Mouse (Mus musculus): ENCODE results near the gene Ppdpf. TPM values are rescaled to one million over a fixed set of nuclear protein-coding genes. Genes with fewer than 3 reads are reported as not detected.

Ppdpf gene
- total and polyA plus RNA-seq, 2 experiments from 2014 or later: 300 to 347 TPM

DNA sequence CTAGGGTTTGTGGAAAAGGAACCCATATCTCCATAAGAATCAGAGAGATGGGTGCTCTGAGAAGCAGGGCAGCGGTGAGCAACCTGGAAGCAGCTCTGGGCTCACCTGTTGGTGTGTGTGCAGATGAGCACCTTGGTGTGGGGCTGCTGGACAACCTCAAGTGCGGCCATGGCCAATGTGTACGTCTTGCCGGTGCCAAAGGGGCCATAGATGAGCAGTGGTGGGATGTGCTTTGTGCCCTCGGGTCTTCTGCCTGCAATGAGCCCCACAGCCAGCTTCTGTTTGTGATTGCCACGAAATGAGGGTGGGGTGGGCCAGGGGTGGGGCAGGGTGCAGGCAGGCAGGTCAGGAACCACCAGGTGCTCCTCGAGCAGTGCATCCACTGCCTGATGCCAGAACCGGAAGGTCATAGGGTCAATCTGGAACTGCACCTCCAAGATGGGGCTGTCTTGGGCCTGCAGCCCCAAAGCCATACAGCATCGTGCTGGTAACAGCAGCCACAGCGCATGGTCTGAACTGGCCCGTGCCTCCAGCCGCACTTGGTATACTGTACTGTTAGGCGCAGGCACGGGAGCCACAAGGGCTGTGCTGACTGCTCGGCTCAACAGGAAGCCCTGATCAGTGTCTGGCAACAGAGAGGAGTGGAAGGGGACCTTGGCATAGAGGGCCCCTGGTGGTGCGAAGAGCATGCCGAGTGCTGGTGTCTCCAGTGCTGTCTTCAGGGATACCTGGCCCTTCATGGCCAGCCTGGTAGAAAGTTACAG is 50.4 kb downstream of the Ppdpf start:
- Histone ChIP-seq H3K9me3 (ENCODE audit: low read length) (no peaks in the 10 kb centered on the region), H3K4me2 (ENCODE audit: low read depth, low read length) (no peak overlapping the region), H3K9ac (replicated peaks; ENCODE audit: low read length) (no peak overlapping the region), H3K27me3 (ENCODE audit: insufficient read depth, low read length) (no peaks in the 10 kb centered on the region), H3K4me1 (ENCODE audit: insufficient read depth, low read length) (no peaks in the 10 kb centered on the region), H3K4me3 (ENCODE audit: low read length) (no peak overlapping the region), H3K27ac (no peak overlapping the region), H3K36me3 (ENCODE audit: insufficient read depth, low read length) (no peaks in the 10 kb centered on the region)
- no peak for DNase-seq (ENCODE audit: low spot score)
- no peak for TF ChIP-seq CTCF (IDR thresholded peaks at IDR 0.05; ENCODE audit: low read depth)
- 88% methylated on average over 17 of the region's 17 CpGs for WGBS
- ATAC-seq: no peak

GRCm38 (mm10) chr2:181238091-181238610 is 51.1 kb downstream of the Ppdpf start:
- Histone ChIP-seq H3K4me3 (ENCODE audit: low read length) (no peak overlapping the region), H3K27me3 (ENCODE audit: insufficient read depth, low read length) (no peaks in the 10 kb centered on the region), H3K9me3 (ENCODE audit: low read length) (no peaks in the 10 kb centered on the region), H3K4me2 (ENCODE audit: low read depth, low read length) (no peak overlapping the region), H3K36me3 (ENCODE audit: insufficient read depth, low read length) (no peaks in the 10 kb centered on the region), H3K27ac (no peak overlapping the region), H3K4me1 (ENCODE audit: insufficient read depth, low read length) (no peaks in the 10 kb centered on the region), H3K9ac (replicated peaks; ENCODE audit: low read length) (no peak overlapping the region)
- DNase-seq (ENCODE audit: low spot score): peak; percentile 30
- WGBS: 52% methylated on average over 10 of the region's 10 CpGs
- TF ChIP-seq CTCF (IDR thresholded peaks at IDR 0.05; ENCODE audit: low read depth): no peak
- no peak for ATAC-seq

Other genes with a start within 250 kb of the Ppdpf start
- gene Nkain4, start 232.5 kb upstream of the Ppdpf start, total RNA-seq (2014; rRNA removed): 56.6 and 76.0 TPM in 2 replicates
- gene Nkain4, start 232.5 kb upstream of the Ppdpf start, polyA plus RNA-seq (2015; fragmentation: Nextera tagmentation; extraction: Ambion mirVana): 118 and 133 TPM in 2 replicates
- gene Arfgap1, start 220.0 kb upstream of the Ppdpf start, total RNA-seq (2014; rRNA removed): 94.8 and 112 TPM in 2 replicates
- gene Arfgap1, start 220.0 kb upstream of the Ppdpf start, polyA plus RNA-seq (2015; fragmentation: Nextera tagmentation; extraction: Ambion mirVana): 107 and 110 TPM in 2 replicates
- gene Col20a1, start 200.7 kb upstream of the Ppdpf start, total RNA-seq (2014; rRNA removed): 0.47 and 0.68 TPM in 2 replicates
- 0.09 and 0.28 TPM in 2 replicates for gene Col20a1, start 200.7 kb upstream of the Ppdpf start, polyA plus RNA-seq (2015; fragmentation: Nextera tagmentation; extraction: Ambion mirVana)
- gene Chrna4, start 143.7 kb upstream of the Ppdpf start, total RNA-seq (2014; rRNA removed): 50.5 and 52.7 TPM in 2 replicates
- 35.2 and 41.4 TPM in 2 replicates for gene Chrna4, start 143.7 kb upstream of the Ppdpf start, polyA plus RNA-seq (2015; fragmentation: Nextera tagmentation; extraction: Ambion mirVana)
- gene Kcnq2, start 51.9 kb upstream of the Ppdpf start, total RNA-seq (2014; rRNA removed): 128 and 142 TPM in 2 replicates
- 32.3 and 34.6 TPM in 2 replicates for gene Kcnq2, start 51.9 kb upstream of the Ppdpf start, polyA plus RNA-seq (2015; fragmentation: Nextera tagmentation; extraction: Ambion mirVana)
- gene Eef1a2, start 30.2 kb upstream of the Ppdpf start, total RNA-seq (2014; rRNA removed): 304 and 351 TPM in 2 replicates
- 24.7 and 26.7 TPM in 2 replicates for gene Eef1a2, start 30.2 kb upstream of the Ppdpf start, polyA plus RNA-seq (2015; fragmentation: Nextera tagmentation; extraction: Ambion mirVana)
- not detected in 2 replicates for gene Ptk6, start 15.5 kb downstream of the Ppdpf start, total RNA-seq (2014; rRNA removed)
- gene Ptk6, start 15.5 kb downstream of the Ppdpf start, polyA plus RNA-seq (2015; fragmentation: Nextera tagmentation; extraction: Ambion mirVana): not detected in 2 replicates
- gene Srms, start 25.9 kb downstream of the Ppdpf start, total RNA-seq (2014; rRNA removed): 0.07 and 0.47 TPM in 2 replicates
- gene Srms, start 25.9 kb downstream of the Ppdpf start, polyA plus RNA-seq (2015; fragmentation: Nextera tagmentation; extraction: Ambion mirVana): 0.09 and 0.18 TPM in 2 replicates
- 2.2 and 2.8 TPM in 2 replicates for gene Fndc11, start 32.8 kb downstream of the Ppdpf start, total RNA-seq (2014; rRNA removed)
- 0.25 and 0.52 TPM in 2 replicates for gene Fndc11, start 32.8 kb downstream of the Ppdpf start, polyA plus RNA-seq (2015; fragmentation: Nextera tagmentation; extraction: Ambion mirVana)
- gene Helz2, start 54.8 kb downstream of the Ppdpf start, total RNA-seq (2014; rRNA removed): 2.8 and 5.7 TPM in 2 replicates
- gene Helz2, start 54.8 kb downstream of the Ppdpf start, polyA plus RNA-seq (2015; fragmentation: Nextera tagmentation; extraction: Ambion mirVana): 0.19 and 0.24 TPM in 2 replicates
- gene Gmeb2, start 100.8 kb downstream of the Ppdpf start, total RNA-seq (2014; rRNA removed): 19.2 and 25.2 TPM in 2 replicates
- 8.6 and 8.9 TPM in 2 replicates for gene Gmeb2, start 100.8 kb downstream of the Ppdpf start, polyA plus RNA-seq (2015; fragmentation: Nextera tagmentation; extraction: Ambion mirVana)
- 1,221 and 1,263 TPM in 2 replicates for gene Stmn3, start 127.3 kb downstream of the Ppdpf start, total RNA-seq (2014; rRNA removed)
- gene Stmn3, start 127.3 kb downstream of the Ppdpf start, polyA plus RNA-seq (2015; fragmentation: Nextera tagmentation; extraction: Ambion mirVana): 1,758 and 1,824 TPM in 2 replicates
- 52.2 and 97.2 TPM in 2 replicates for gene Rtel1, start 132.5 kb downstream of the Ppdpf start, total RNA-seq (2014; rRNA removed)
- gene Rtel1, start 132.5 kb downstream of the Ppdpf start, polyA plus RNA-seq (2015; fragmentation: Nextera tagmentation; extraction: Ambion mirVana): 21.6 and 28.0 TPM in 2 replicates
- gene Zgpat, start 177.7 kb downstream of the Ppdpf start, total RNA-seq (2014; rRNA removed): 66.3 and 85.3 TPM in 2 replicates
- 37.5 and 40.6 TPM in 2 replicates for gene Zgpat, start 177.7 kb downstream of the Ppdpf start, polyA plus RNA-seq (2015; fragmentation: Nextera tagmentation; extraction: Ambion mirVana)
- gene Arfrp1, start 178.2 kb downstream of the Ppdpf start, total RNA-seq (2014; rRNA removed): 13.0 and 14.7 TPM in 2 replicates
- 70.7 TPM in 2 replicates for gene Arfrp1, start 178.2 kb downstream of the Ppdpf start, polyA plus RNA-seq (2015; fragmentation: Nextera tagmentation; extraction: Ambion mirVana)
- gene Lime1, start 192.8 kb downstream of the Ppdpf start, total RNA-seq (2014; rRNA removed): 49.0 and 62.1 TPM in 2 replicates
- 24.1 and 26.2 TPM in 2 replicates for gene Lime1, start 192.8 kb downstream of the Ppdpf start, polyA plus RNA-seq (2015; fragmentation: Nextera tagmentation; extraction: Ambion mirVana)

Data from hindbrain, postnatal 0 days (tissue).